Mouse (Mus musculus) heart, embryonic 14.5 days (tissue): ENCODE data around the gene Prkag3. TPM values are rescaled to one million over a fixed set of nuclear protein-coding genes. Genes with fewer than 3 reads are reported as not detected.

ENCODE experiments used
- ATAC-seq: fragments of 200-750 bp; cut with Nextera tagmentation; 2 replicates; pipeline ENCODE4 v1.8.0; 2017; ENCODE audit warnings: low read depth, moderate TSS enrichment; ENCODE audit not compliant: insufficient number of reproducible peaks, insufficient read depth, low FRiP score
- H3K27ac ChIP-seq, 2 experiments: fragments of 200-500 bp in 1 of 2; fragments of 300-500 bp in 1 of 2; sonication (generic) in 1 of 2; replicated peaks in 1 of 2; 2 replicates each; pipeline ENCODE4 v1.5.1; 2012 to 2014; ENCODE audit warnings: low read depth in 2 of 2, low read length in 2 of 2, control low read depth in 1 of 2, mild to moderate bottlenecking in 1 of 2, mixed read lengths in 1 of 2; ENCODE audit not compliant: control insufficient read depth in 1 of 2, insufficient read depth in 1 of 2
- H3K27me3 ChIP-seq: fragments of 300-500 bp; sonication (generic); 2 replicates; pipeline ENCODE4 v1.6.1; 2014; ENCODE audit warnings: mild to moderate bottlenecking, low read length, control low read depth; ENCODE audit not compliant: control insufficient read depth, insufficient read depth
- H3K36me3 ChIP-seq: fragments of 300-500 bp; sonication (generic); 2 replicates; pipeline ENCODE4 v1.6.1; 2014; ENCODE audit warnings: mild to moderate bottlenecking, control low read depth, low read length, mixed read lengths; ENCODE audit not compliant: control insufficient read depth, insufficient read depth
- H3K4me1 ChIP-seq, 2 experiments: fragments of 200-500 bp in 1 of 2; fragments of 300-500 bp in 1 of 2; sonication (generic) in 1 of 2; 2 replicates each; pipeline ENCODE4 v1.6.1; 2012 to 2014; ENCODE audit warnings: low read length in 2 of 2, control low read depth in 1 of 2, mixed read lengths in 1 of 2; ENCODE audit not compliant: control insufficient read depth in 2 of 2, insufficient read depth in 2 of 2
- H3K4me2 ChIP-seq: fragments of 300-500 bp; sonication (generic); 2 replicates; pipeline ENCODE4 v1.6.1; 2014; ENCODE audit warnings: mild to moderate bottlenecking, low read length
- H3K4me3 ChIP-seq, 2 experiments: fragments of 200-500 bp in 1 of 2; fragments of 300-500 bp in 1 of 2; sonication (generic) in 1 of 2; 2 replicates each; pipeline ENCODE4 v1.5.1; 2012 to 2014; ENCODE audit warnings: low read length in 2 of 2, mild to moderate bottlenecking in 2 of 2, control low read depth in 1 of 2, low read depth in 1 of 2, moderate library complexity in 1 of 2; ENCODE audit not compliant: control insufficient read depth in 1 of 2, insufficient read depth in 1 of 2
- H3K9ac ChIP-seq: fragments of 300-500 bp; sonication (generic); 2 replicates; pipeline ENCODE4 v1.6.1; 2014; ENCODE audit warnings: mild to moderate bottlenecking, low read length
- H3K9me3 ChIP-seq: fragments of 300-500 bp; sonication (generic); 2 replicates; pipeline ENCODE4 v1.6.1; 2016; ENCODE audit warnings: low read length, control low read depth; ENCODE audit not compliant: control insufficient read depth
- WGBS: fragments of 180-500 bp; shearing (Covaris S2); extraction: QIAGEN DNeasy Blood & Tissue Kit; methylation state at CpG from one replicate; pipeline ENCODE4 v1.1.7; 2014; 5-methylcytosine and 5-hydroxymethylcytosine counted together
- polyA plus RNA-seq: library from polyadenylated mRNA; unstranded; fragments of >200 nt; fragmentation: Nextera tagmentation; extraction: Ambion mirVana; gene quantifications from 2 replicates; pipeline ENCODE4 v1.2.1, GENCODE M21; 2014

Prkag3 gene
- polyA plus RNA-seq, 1 experiment from 2014 or later: 6.1 TPM

GRCm38 (mm10) chr1:74698791-74699190, 50.2 kb downstream of the Prkag3 start:
- peaks cover 71% of the 10 kb centered on the region for H3K36me3 ChIP-seq
- peak; percentile 64 for ATAC-seq

GRCm38 (mm10) chr1:74698353-74698752, 50.7 kb downstream of the Prkag3 start:
- peaks cover 5 to 20% of the 10 kb centered on the region in 2 experiments for H3K4me1 ChIP-seq
- no peaks in the 10 kb centered on the region for H3K27me3 ChIP-seq
- peaks cover 75% of the 10 kb centered on the region for H3K36me3 ChIP-seq
- WGBS: 100% methylated on average over 1 of the region's 1 CpGs
- H3K4me2 ChIP-seq: no peak overlapping the region
- no peaks in the 10 kb centered on the region for H3K9me3 ChIP-seq
- H3K4me3 ChIP-seq: no peak overlapping the region
- peak overlapping the region; percentile 69 to 77 for H3K27ac ChIP-seq
- no peak for ATAC-seq
- H3K9ac ChIP-seq: no peak overlapping the region

More at GRCm38 (mm10) chr1:74698791-74699190, 50.2 kb downstream of the Prkag3 start:
- no peak overlapping the region for H3K4me3 ChIP-seq
- H3K4me2 ChIP-seq: no peak overlapping the region
- H3K9ac ChIP-seq: no peak overlapping the region
- WGBS: 18% methylated on average over 1 of the region's 1 CpGs
- peaks cover 5 to 20% of the 10 kb centered on the region in 2 experiments for H3K4me1 ChIP-seq
- no peaks in the 10 kb centered on the region for H3K27me3 ChIP-seq
- H3K27ac ChIP-seq: peak overlapping the region; percentile 69 to 77
- no peaks in the 10 kb centered on the region for H3K9me3 ChIP-seq

- Histone ChIP-seq H3K4me2 (no peak overlapping the region), H3K9ac (no peak overlapping the region), H3K4me3 (no peak overlapping the region), H3K27me3 (no peaks in the 10 kb centered on the region), H3K9me3 (no peaks in the 10 kb centered on the region), H3K36me3 (peaks cover 78% of the 10 kb centered on the region), H3K27ac (no peak overlapping the region), H3K4me1 (peaks cover 5 to 20% of the 10 kb centered on the region in 2 experiments)
- 66% methylated on average over 6 of the region's 6 CpGs for WGBS
- ATAC-seq: no peak
Measured at GRCm38 (mm10) chr1:74697416-74697815, 51.6 kb downstream of the Prkag3 start.

- no peaks in the 10 kb centered on the region for H3K9me3 ChIP-seq
- 82% methylated on average over 4 of the region's 4 CpGs for WGBS
- H3K9ac ChIP-seq: no peak overlapping the region
- no peak overlapping the region for H3K4me2 ChIP-seq
- peaks cover 88% of the 10 kb centered on the region for H3K36me3 ChIP-seq
- H3K4me3 ChIP-seq: no peak overlapping the region
- ATAC-seq: no peak
- H3K4me1 ChIP-seq: peaks cover 5 to 20% of the 10 kb centered on the region in 2 experiments
- no peak overlapping the region for H3K27ac ChIP-seq
- no peaks in the 10 kb centered on the region for H3K27me3 ChIP-seq
Measured at GRCm38 (mm10) chr1:74695836-74696235, 53.2 kb downstream of the Prkag3 start.

GRCm38 (mm10) chr1:74693891-74694583, 55.0 kb downstream of the Prkag3 start:
- Histone ChIP-seq H3K9me3 (no peaks in the 10 kb centered on the region), H3K27ac (no peak overlapping the region), H3K9ac (no peak overlapping the region), H3K27me3 (no peaks in the 10 kb centered on the region), H3K4me2 (no peak overlapping the region), H3K36me3 (peaks cover 91% of the 10 kb centered on the region), H3K4me3 (no peak overlapping the region), H3K4me1 (peaks cover 3 to 12% of the 10 kb centered on the region in 2 experiments)
- ATAC-seq: no peak
- 87% methylated on average over 8 of the region's 8 CpGs for WGBS

Other genes with a start within 250 kb of the Prkag3 start
- 29.9 and 32.6 TPM in 2 replicates for gene Cnot9, start 243.2 kb downstream of the Prkag3 start, polyA plus RNA-seq
- gene Plcd4, start 206.3 kb downstream of the Prkag3 start, polyA plus RNA-seq: 0.68 and 0.88 TPM in 2 replicates
- 21.0 and 22.1 TPM in 2 replicates for gene Usp37, start 204.9 kb downstream of the Prkag3 start, polyA plus RNA-seq
- gene Zfp142, start 161.0 kb downstream of the Prkag3 start, polyA plus RNA-seq: 6.5 and 7.3 TPM in 2 replicates
- gene Bcs1l, start 160.9 kb downstream of the Prkag3 start, polyA plus RNA-seq: 24.1 and 27.1 TPM in 2 replicates
- 5.1 TPM in 2 replicates for gene Rnf25, start 147.8 kb downstream of the Prkag3 start, polyA plus RNA-seq
- gene Stk36, start 147.8 kb downstream of the Prkag3 start, polyA plus RNA-seq: 2.5 and 2.8 TPM in 2 replicates
- gene Ttll4, start 87.5 kb downstream of the Prkag3 start, polyA plus RNA-seq: 12.3 and 13.2 TPM in 2 replicates
- 16.3 and 19.1 TPM in 2 replicates for gene Cyp27a1, start 35.6 kb downstream of the Prkag3 start, polyA plus RNA-seq
- gene Wnt6, start 22.7 kb upstream of the Prkag3 start, polyA plus RNA-seq: 0.36 TPM in 1 of 2 replicates, not detected in the other
- not detected in 2 replicates for gene Wnt10a, start 42.3 kb upstream of the Prkag3 start, polyA plus RNA-seq
- gene Cdk5r2, start 105.7 kb upstream of the Prkag3 start, polyA plus RNA-seq: 0.11 TPM in 1 of 2 replicates, not detected in the other
- 1.3 and 1.9 TPM in 2 replicates for gene Fev, start 136.2 kb upstream of the Prkag3 start, polyA plus RNA-seq
- gene Cryba2, start 143.9 kb upstream of the Prkag3 start, polyA plus RNA-seq: not detected in 2 replicates
- gene Cfap65, start 186.4 kb upstream of the Prkag3 start, polyA plus RNA-seq: not detected in 2 replicates
- 0.14 TPM in 1 of 2 replicates, not detected in the other for gene Ihh, start 202.5 kb upstream of the Prkag3 start, polyA plus RNA-seq